Mouse (Mus musculus) layer of hippocampus, adult 11-12 months (tissue): Measurements from ENCODE around the gene Axin1.
"Not testable (repeated sequence)": the region's sequence is repeated elsewhere in the genome, so short reads cannot be mapped to it uniquely, and the experiment has no call there.

Experiments
- DNase-seq: peaks from one replicate; pipeline ENCODE4 v3.0.0; 2022; ENCODE audit warnings: low spot score

Gene Axin1

GRCm38 (mm10) chr17:26119766-26120710 lies 18.4 kb upstream of the Axin1 start:
- peak; percentile 68 for DNase-seq

DNA sequence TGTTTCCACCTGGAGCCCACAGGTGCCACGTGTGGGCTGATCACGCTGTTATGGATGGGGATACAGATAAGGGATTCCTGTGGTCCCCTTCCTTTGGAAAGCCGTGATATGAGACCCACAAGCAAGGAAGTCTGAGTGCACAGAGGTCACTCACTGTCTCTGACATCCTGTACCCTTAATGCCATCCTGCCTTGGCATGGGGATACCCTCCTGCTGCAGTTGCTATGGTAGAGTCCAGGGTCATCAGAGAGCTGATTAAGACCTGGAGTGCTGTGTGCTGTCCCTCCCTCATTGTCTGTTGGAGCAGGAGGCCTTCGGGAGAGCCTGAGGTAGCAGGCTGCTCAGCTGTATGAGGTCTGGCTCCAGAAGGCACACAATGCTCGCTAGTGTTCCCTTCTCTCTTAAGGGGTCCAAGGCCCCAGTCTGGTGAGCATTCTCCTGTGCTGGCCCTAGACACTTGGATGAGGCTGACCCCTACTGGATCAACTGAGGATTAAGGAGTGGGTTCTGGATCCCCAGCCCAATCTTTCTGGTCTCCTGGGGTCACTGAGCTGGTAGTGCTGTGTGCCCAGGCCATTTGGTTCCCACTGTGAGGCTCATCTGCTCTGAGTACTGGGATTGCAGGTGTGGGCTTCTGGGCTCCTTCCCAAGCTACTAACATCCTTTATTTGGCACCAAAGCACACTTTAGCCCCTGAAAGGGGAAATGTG lies 15.9 kb upstream of the Axin1 start:
- no peak for DNase-seq

DNA sequence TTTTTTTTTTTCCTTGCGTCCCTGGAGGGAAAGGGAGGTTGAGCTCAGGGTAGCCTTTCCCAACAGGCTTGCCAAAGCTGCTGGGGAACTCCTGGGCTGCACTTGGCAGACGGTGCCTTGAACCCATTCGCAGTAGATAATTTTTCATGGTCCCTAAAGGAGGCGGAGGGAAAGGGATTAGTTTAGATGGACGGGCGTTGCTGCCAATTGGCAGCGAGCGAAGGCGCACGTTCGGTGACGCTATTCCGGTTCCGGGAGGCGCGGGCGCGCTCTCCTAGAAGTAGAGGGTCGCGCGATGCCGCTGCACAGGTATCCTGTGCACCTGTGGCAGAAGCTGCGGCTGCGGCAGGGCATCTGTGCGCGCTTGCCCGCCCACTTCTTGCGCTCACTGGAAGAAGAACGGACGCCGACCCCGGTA lies 15.2 kb upstream of the Axin1 start, which contains the start of gene Mrpl28:
Gene Mrpl28 (plus strand): TSS at position 234 of the 418 bp plus-strand sequence.
- peak; percentile 94 for DNase-seq

- DNase-seq, result no peak
Observed at GRCm38 (mm10) chr17:26124560-26124959, 13.9 kb upstream of the Axin1 start.

- DNase-seq, result no peak
Observed at GRCm38 (mm10) chr17:26125226-26125625, 13.3 kb upstream of the Axin1 start.

GRCm38 (mm10) chr17:26131062-26131732 lies 7.3 kb upstream of the Axin1 start:
- DNase-seq, result no peak

DNA sequence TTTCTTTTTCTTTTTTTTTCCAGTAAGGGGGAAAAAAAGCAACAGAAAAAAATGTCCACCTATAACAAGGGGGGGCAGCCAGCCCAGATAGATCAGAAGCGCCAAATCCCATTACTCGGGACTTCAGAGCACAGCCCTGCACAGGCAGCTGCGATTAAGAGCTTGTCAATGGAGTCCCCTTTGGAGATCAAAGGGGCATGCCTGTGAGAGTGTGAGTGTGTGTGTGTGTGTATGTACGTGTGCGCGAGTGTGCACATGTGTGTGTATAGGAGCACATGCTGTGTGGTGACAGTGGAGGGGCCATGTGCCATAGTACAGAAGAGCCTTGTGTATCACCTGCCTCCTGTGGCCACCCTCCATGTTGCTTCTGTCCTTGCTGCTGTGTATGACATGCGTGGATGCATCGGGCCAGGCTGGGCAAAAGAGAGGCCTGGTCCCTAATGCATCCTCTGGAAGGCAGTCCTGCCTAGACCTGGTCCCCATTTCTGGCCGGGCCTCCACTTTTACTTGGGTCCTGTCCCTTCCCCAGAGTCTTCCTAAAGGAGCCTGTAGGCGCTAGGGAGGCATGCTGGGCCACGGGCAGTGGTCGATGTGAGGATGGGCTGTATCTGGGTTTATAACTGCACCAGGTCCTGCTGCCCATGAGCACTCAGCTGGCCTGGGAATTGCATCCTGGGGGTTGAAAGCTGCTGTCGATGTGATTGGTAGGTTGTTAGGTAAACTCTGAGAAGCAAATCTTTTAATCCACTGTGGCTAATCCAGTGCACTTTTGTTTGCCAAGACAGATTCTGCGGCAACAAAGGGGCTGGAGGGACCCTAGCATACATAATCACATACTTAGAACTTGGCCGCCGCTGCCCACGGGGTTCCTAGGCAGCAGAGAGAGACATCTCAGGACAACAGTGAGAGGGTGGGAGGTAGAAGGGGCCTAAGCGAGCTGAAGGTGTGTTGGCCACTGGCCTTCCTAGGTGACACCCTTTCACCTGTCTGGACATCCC lies 6.3 kb upstream of the Axin1 start:
- DNase-seq, result no peak

GRCm38 (mm10) chr17:26137106-26137750 lies 1.3 kb upstream of the Axin1 start:
- DNase-seq, result no peak

- no peak for DNase-seq
Observed at GRCm38 (mm10) chr17:26137751-26138130, 747 bp upstream of the Axin1 start.

DNA sequence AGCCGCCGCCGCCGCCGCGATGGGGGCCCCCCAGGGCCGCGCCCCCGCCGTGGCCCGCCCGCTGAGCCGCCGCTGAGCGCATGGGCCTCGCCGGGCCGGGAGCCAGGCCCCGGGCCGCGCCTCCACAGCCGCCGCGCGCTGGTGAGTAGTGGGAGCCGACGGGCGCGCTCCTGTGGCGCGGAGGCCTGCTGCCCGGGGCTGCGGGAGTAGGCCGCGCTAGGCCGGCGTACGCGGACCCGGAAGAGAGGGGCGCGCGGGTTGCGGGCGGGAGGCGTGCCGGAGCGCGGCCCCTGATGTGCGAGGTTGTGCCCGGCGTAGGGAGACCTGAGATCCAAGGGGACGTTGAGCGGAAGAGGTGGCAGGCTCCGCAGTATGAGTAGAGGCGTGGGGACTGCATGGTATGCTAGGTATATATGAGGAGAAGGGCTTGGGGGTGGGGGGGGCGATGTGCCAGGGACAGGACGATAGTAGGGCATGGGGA lies 453 bp downstream of the Axin1 start:
- no peak for DNase-seq

GRCm38 (mm10) chr17:26142796-26143195 lies 4.3 kb downstream of the Axin1 start:
- DNase-seq, result no peak

DNA sequence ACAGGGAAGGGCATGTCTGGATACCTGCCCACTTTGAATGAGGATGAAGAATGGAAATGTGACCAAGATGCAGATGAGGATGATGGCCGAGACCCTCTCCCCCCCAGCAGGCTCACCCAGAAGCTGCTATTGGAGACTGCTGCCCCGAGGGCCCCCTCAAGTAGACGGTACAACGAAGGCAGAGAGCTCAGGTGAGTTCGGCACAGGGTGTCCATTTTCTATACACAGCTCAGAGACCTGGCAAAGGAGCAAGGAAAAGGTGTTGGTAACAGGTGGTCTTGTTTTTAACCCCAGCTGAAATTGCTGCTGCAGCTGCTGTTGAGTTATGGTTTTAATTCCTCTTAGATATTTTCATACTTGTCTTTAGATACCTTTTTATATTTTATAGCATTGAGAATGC lies 4.9 kb downstream of the Axin1 start:
- DNase-seq, result no peak

GRCm38 (mm10) chr17:26149056-26149455 lies 10.6 kb downstream of the Axin1 start:
- DNase-seq, result no peak

- DNase-seq, result no peak
Observed at GRCm38 (mm10) chr17:26151886-26152630, 13.6 kb downstream of the Axin1 start.

DNA sequence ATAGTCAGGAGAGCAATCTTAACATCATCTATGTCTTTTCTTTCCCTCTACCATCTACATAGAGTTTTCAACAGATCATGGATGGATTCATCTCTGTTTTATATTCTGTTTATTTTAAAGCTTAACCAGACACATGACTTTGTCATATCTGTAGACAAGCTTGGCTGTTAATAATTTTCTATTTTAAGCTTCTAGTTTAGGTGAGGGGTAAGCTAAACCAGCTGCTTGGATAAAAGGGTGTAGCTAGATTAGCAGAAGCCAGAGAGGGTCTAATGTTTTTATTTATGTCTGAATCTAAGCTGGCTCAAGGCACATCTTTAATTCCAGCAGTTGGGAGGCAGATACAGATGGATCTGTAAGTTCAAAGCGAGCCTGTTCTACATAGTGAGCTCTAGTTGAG lies 24.2 kb downstream of the Axin1 start:
- no peak for DNase-seq

DNA sequence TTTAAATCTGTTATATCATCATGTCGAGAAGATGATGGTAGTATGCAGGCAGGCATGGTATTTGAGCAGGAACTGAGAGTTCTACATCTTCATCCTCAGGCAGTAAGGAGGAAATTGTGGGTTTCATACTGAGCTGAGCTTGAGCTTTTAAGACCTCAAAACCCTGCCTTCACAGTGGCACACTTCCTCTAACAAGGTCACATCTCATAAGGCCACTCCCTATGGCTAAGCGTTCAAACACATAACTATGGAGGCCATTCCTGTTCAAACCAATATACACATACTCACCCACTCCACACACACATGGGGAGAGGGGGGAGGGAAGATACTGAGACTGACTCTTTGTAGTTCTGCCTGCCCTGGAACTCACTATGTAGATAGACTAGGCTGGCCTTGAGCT lies 29.6 kb downstream of the Axin1 start:
- no peak for DNase-seq

GRCm38 (mm10) chr17:26175248-26175647 lies 36.8 kb downstream of the Axin1 start:
- DNase-seq, result not testable (repeated sequence)

DNA sequence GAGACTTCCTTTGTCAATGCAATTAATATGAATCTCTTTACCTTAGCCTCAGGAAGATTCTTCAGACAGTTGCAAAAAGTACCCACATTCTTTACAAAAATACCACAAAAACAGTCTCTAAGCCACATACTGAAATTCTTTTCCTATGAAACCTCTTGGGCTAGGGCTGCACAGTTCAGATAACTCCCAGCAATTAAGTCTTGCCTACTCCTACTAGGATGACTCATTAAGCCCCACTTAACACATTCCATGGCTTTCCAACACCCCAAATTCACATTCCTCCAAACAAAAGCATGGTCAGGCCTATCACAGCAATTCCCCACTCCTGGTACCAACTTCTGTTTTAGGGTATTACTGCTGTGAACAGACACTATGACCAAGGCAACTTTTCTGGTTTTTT lies 40.1 kb downstream of the Axin1 start:
- DNase-seq, result no peak

GRCm38 (mm10) chr17:26181179-26181578 lies 42.7 kb downstream of the Axin1 start:
- DNase-seq, result no peak

- DNase-seq, result no peak
Observed at GRCm38 (mm10) chr17:26187592-26187991, 49.1 kb downstream of the Axin1 start.
